Mouse (Mus musculus) thymus, adult 2 months (tissue): Measurements from ENCODE around the gene Gm11444. TPM values are rescaled to one million over a fixed set of nuclear protein-coding genes. Genes with fewer than 3 reads are reported as not detected.

ENCODE experiments used
- DNase-seq: peaks from one replicate; pipeline ENCODE4 v3.0.0; 2021
- H3K27ac ChIP-seq: fragments of 200-500 bp; 2 replicates; pipeline ENCODE4 v1.5.1; 2012; ENCODE audit warnings: low read length, control low read depth; ENCODE audit not compliant: control insufficient read depth, insufficient read depth
- H3K27me3 ChIP-seq: fragments of 200-500 bp; 2 replicates; pipeline ENCODE4 v1.6.1; 2012; ENCODE audit warnings: mild to moderate bottlenecking, low read length, moderate library complexity, mixed read lengths; ENCODE audit not compliant: control insufficient read depth, insufficient read depth
- H3K36me3 ChIP-seq: fragments of 200-500 bp; 2 replicates; pipeline ENCODE4 v1.6.1; 2012; ENCODE audit warnings: mild to moderate bottlenecking, low read length, moderate library complexity; ENCODE audit not compliant: control insufficient read depth, insufficient read depth
- H3K4me1 ChIP-seq: fragments of 200-500 bp; replicated peaks from 2 replicates; pipeline ENCODE4 v1.6.1; 2012; ENCODE audit warnings: low read length; ENCODE audit not compliant: control insufficient read depth, insufficient read depth
- H3K4me3 ChIP-seq: fragments of 200-500 bp; 2 replicates; pipeline ENCODE4 v1.5.1; 2012; ENCODE audit warnings: mild to moderate bottlenecking, low read length, control low read depth, moderate library complexity; ENCODE audit not compliant: control insufficient read depth, insufficient read depth
- CTCF ChIP-seq: fragments of 200-500 bp; IDR thresholded peaks from 2 replicates; pipeline ENCODE4 v1.5.1; 2012; ENCODE audit warnings: mild to moderate bottlenecking, control low read depth, low read length, moderate library complexity, borderline replicate concordance; ENCODE audit not compliant: control insufficient read depth, poor library complexity, insufficient read depth; ENCODE audit errors: extremely low read depth
- POLR2A ChIP-seq: fragments of 200-500 bp; IDR thresholded peaks from 2 replicates; pipeline ENCODE4 v1.6.1; 2012; ENCODE audit warnings: mild to moderate bottlenecking, low read length, control low read depth, moderate library complexity; ENCODE audit not compliant: control insufficient read depth, poor library complexity, insufficient read depth; ENCODE audit errors: extremely low read depth
- WGBS: fragments of 180-500 bp; shearing (Covaris S2); methylation state at CpG from one replicate; pipeline ENCODE4 v1.1.7; 2018; 5-methylcytosine and 5-hydroxymethylcytosine counted together
- polyA plus RNA-seq: library from polyadenylated mRNA; depleted of rRNA; stranded (reverse); fragments of >200 nt; gene quantifications from 2 replicates; pipeline ENCODE4 v1.2.3, GENCODE M21; 2012

Gm11444 gene
- polyA plus RNA-seq, 1 experiment = not detected

DNA sequence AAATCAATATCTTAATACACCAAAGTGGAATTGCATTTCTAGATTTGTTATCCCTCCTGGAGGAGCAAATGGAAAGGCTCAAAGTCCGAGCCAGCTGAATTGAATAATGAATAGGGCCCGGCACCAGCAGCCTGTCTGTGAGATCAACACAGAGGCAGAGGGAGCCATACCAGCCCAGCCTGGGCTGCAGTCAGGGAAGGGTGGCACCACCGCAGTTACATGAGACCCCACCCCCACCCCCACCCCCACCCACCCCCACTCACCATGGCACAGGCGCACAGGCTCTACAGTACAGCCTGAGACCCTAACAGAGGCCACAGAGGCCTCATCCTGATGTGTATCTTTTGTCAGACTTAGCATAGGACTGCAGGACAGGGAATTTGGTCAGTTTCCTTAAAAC lies 35.5 kb downstream of the Gm11444 start:
- Histone ChIP-seq H3K4me1 (no peaks in the 10 kb centered on the region), H3K27me3 (no peaks in the 10 kb centered on the region), H3K4me3 (no peak overlapping the region), H3K27ac (no peak overlapping the region), H3K36me3 (no peaks in the 10 kb centered on the region)
- TF ChIP-seq CTCF = no peak
- TF ChIP-seq POLR2A = no peak
- WGBS = over 99% methylated on average over 4 of the region's 4 CpGs
- DNase-seq = no peak

DNA sequence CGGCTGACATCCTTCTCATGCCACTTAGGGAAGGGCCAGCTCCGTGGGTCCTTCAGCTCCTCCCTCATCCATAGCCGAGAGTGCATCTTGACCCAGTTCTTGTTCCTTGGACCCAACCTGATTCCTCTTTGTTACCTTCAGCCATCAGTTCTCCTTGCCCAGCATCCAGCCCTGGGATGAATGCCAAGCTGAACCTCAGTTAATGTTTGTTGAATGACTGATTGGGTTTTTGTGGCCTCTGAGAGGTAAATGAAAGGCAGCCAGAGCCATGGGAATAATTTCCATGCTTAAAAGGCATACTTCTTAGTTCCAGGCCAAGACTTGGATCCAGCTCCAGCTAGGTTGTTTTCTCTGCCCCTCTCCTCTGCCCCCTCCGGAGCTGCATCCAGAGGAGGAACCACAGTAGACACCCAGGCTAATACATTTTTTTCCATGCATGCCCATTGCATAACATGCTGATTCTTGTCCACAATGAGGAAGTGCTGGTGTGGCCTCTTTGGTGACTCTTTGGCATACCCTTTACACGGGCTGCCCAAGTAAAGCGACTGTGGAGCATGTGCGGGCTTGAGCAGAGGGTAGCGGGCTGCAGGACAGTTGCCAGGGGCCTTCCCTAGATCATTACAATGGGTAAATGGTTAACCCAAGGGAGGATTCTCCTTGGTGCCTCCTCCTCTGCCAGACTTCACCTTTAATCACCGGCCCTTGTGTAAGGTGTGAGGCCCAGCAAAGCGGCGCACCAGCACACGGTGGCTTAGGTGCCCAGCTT lies 37.7 kb downstream of the Gm11444 start:
- Histone ChIP-seq H3K4me3 (no peak overlapping the region), H3K27ac (no peak overlapping the region), H3K36me3 (no peaks in the 10 kb centered on the region), H3K27me3 (no peaks in the 10 kb centered on the region), H3K4me1 (no peaks in the 10 kb centered on the region)
- no peak for DNase-seq
- TF ChIP-seq CTCF (no peak), POLR2A (no peak)
- WGBS = 84% methylated on average over 12 of the region's 12 CpGs

DNA sequence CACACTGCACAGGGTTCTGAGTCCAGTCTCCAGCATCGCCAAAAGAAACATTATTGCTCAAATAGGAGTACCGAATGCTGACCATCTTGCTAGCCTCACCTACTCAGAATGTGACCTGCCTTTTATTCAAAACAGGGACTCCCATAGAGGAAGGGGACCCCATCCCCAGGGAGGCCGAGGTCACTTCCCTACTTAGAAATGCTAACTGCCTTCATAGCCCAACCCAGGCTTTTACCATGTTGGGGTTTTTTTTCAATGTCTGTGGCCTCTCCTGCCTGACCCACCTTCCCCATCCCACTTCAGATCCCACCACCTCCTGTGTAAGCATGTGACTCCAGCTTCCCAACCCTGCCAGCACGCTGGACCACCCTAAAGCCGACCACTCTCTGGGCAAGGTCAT lies 38.5 kb downstream of the Gm11444 start:
- Histone ChIP-seq H3K27ac (no peak overlapping the region), H3K27me3 (no peaks in the 10 kb centered on the region), H3K4me1 (no peaks in the 10 kb centered on the region), H3K4me3 (no peak overlapping the region), H3K36me3 (no peaks in the 10 kb centered on the region)
- no peak for DNase-seq
- WGBS = 95% methylated on average over 5 of the region's 5 CpGs
- TF ChIP-seq POLR2A = no peak
- no peak for TF ChIP-seq CTCF

DNA sequence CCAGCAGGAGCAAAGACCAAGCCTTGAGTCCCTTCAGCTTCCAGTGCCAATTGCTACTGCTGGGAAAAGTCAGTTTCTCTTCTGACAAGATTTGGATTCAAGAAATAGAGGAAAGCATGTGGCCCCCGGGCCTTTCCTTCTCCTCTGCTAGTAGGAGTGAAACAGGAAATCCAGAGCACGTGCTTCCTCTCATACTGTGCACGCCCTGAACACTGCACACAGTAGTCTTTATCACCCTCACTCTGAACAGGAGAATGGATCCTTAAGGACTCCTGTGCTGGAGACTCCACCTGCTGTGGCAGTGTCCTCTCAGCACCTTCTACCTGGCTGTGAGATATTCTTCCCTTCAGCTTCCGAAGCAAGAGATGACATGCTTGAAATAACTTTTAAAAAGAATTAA lies 38.9 kb downstream of the Gm11444 start:
- Histone ChIP-seq H3K27ac (no peak overlapping the region), H3K4me1 (no peaks in the 10 kb centered on the region), H3K27me3 (no peaks in the 10 kb centered on the region), H3K36me3 (no peaks in the 10 kb centered on the region), H3K4me3 (no peak overlapping the region)
- TF ChIP-seq POLR2A = no peak
- TF ChIP-seq CTCF = no peak
- WGBS = 37% methylated on average over 4 of the region's 4 CpGs
- no peak for DNase-seq

DNA sequence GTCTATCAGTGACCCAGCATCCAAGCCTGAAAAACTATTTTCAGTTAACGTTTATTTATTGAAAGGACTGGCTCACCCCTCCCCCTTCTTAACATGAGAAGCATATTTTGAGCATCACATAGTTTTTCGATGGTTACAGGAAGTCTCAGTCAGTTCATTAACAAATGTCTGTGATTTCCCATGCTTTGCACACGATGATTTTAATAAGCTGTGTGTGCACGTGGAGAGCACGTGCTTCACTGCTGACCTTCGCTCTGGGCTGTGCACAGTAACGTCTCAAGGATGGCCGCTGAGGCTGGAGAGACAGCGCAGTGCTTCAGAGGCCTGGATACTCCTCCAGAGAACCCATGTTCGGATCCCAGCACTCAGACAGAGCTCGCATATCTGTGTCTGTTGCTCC lies 42.8 kb downstream of the Gm11444 start:
- no peaks in the 10 kb centered on the region for H3K4me1 ChIP-seq
- no peak overlapping the region for H3K27ac ChIP-seq
- 89% methylated on average over 11 of the region's 11 CpGs for WGBS
- TF ChIP-seq POLR2A = no peak
- no peak for TF ChIP-seq CTCF
- no peaks in the 10 kb centered on the region for H3K36me3 ChIP-seq
- no peaks in the 10 kb centered on the region for H3K27me3 ChIP-seq
- no peak overlapping the region for H3K4me3 ChIP-seq
- no peak for DNase-seq

DNA sequence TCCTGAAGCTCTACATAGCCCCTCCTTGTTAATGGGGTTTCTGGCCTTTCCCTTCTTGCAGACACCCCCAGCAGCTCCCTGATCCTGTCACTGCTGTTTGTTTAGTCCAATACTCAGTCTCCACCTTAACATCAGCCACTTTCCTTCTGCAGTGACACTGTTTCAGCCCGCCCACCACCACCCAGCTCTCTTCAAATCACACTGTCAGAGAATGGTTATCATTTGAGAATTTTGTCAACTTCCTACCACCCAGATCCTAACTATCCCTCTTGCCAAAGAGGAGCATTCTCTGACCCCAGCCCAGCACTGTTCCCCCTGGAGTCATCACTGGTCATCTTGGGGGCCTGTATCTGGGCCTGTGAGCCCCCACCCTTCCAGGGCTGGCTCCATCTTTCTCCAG lies 44.4 kb downstream of the Gm11444 start:
- TF ChIP-seq CTCF (no peak), POLR2A (no peak)
- no peaks in the 10 kb centered on the region for H3K27me3 ChIP-seq
- DNase-seq = no peak
- WGBS = 97% methylated on average over 1 of the region's 1 CpGs
- H3K27ac ChIP-seq = no peak overlapping the region
- H3K36me3 ChIP-seq = no peaks in the 10 kb centered on the region
- no peak overlapping the region for H3K4me3 ChIP-seq
- H3K4me1 ChIP-seq = no peaks in the 10 kb centered on the region

DNA sequence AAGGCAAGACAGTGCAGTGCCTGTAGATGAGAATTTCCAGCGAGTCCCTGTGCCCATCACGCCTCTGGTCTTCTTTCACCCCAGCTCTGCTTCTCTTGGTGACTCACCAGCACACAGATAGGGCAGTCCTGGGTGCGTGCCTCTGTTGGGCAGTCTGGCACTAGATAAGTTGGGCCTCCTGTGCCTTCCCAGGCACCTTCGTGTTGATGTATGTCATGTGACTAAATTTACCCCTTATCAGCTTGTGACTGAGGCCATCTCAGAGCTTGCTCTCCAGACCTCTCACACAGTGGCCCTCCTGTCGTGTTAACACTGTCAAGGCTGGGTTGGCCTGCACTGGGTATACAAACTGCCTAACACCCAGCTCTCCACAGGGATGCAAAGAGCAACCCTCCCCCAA lies 46.1 kb downstream of the Gm11444 start:
- 92% methylated on average over 5 of the region's 5 CpGs for WGBS
- TF ChIP-seq POLR2A (no peak), CTCF (no peak)
- H3K4me3 ChIP-seq = no peak overlapping the region
- no peaks in the 10 kb centered on the region for H3K4me1 ChIP-seq
- H3K36me3 ChIP-seq = no peaks in the 10 kb centered on the region
- H3K27ac ChIP-seq = no peak overlapping the region
- H3K27me3 ChIP-seq = no peaks in the 10 kb centered on the region
- no peak for DNase-seq
